Mouse (Mus musculus) liver, postnatal 0 days (tissue): ENCODE measurements around the gene Pcbd2.

Experiments
- CTCF ChIP-seq: sonication (generic); IDR thresholded peaks from 2 replicates; pipeline ENCODE4 v1.5.1; 2016; ENCODE audit warnings: antibody characterized with exemption, low read depth
- EP300 ChIP-seq: IDR thresholded peaks from 2 replicates; pipeline ENCODE4 v1.6.1; 2016; ENCODE audit warnings: antibody characterized with exemption, low read depth, mild to moderate bottlenecking

DNA sequence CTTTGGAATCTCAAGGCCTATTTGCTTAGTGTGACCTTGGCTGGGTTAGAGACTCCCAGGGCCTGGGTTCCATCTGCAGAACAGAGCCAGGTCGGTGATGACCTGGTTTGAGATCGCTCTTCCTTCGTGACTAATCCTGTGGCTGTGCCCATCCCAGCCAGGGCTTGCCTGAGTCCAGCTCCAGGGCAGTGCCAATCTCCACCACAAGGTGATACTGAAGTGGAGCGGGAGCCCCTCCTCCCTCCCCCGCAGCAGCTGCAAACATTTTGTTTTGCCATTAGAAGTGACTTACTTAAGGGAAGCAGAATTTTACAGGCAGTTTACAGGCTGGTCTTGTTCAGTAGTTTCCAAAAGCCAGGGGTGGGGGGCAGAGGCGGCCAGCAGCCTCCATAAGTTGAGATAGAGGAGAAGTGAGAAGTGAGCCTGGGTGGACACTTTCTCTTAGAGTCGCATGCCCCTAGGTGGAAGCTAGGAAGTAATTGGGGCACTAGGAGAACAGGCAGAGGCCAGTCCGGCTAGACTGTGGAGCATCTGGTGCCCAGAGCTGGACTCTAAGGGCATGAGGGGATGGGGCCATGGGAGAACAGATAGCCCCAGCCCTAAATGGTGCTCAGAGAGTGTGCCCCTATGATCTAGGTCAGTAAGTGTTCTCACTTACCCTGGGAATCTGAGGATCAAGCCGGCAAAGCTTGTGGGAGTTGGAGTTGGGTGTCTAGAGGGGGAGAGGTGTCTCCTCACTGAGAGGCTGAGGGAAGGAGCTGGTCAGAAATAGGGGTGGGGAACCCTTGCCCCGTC is 97.2 kb downstream of the Pcbd2 start:
- TF ChIP-seq CTCF, result no peak
- no peak for TF ChIP-seq EP300
